Mouse (Mus musculus): ENCODE data around the gene Plekha5. TPM values are rescaled to one million over a fixed set of nuclear protein-coding genes. Genes with fewer than 3 reads are reported as not detected.

Gene Plekha5
- total RNA-seq, 1 experiment: 26.1 TPM

DNA sequence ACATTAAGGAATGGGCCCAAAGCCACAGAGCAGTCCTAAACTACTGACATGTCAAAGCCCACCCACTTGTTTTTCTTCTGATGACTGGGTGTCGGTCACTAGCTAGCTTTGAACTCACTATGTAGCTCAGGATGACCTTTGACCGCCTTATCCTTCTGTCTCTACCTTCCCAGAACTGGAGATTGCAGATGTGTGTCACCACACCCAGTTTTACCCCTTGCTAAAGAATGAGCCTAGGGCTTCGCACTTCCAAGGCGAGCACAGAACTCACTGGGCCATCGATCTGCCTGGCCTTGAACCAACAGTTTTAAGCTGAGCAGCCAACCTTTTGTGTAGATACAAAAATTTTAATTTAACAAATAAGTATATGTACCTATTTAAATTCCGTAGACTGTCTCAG, 184.8 kb downstream of the Plekha5 start:
- H3K4me3 ChIP-seq (ENCODE audit: insufficient read depth in 1 of 2, low read depth in 1 of 2, low read length in 2 of 2, poor library complexity in 1 of 2, severe bottlenecking in 1 of 2): no peak overlapping the region
- peak; percentile 70 for DNase-seq (ENCODE audit: low read depth, low spot score)
- peak overlapping the region; percentile 5; the same call in 1 of the 2 replicates for H3K27ac ChIP-seq (ENCODE audit: insufficient read depth, low read depth, low read length, poor library complexity, severe bottlenecking)
- peaks cover 22 to 40% of the 10 kb centered on the region in 2 experiments for H3K4me1 ChIP-seq (ENCODE audit: control insufficient read depth in 2 of 2, insufficient read depth in 2 of 2, low read length in 2 of 2, poor library complexity in 1 of 2)
- in situ Hi-C loops (cut with MboI; ENCODE audit: low sequenced_read_pairs in 2 of 2, unreplicated experiment in 2 of 2): no loop called here
- no peaks in the 10 kb centered on the region for H3K9me3 ChIP-seq (ENCODE audit: control insufficient read depth, insufficient read depth, low read depth, low read length)
- no peak for TF ChIP-seq HCFC1 (IDR thresholded peaks at IDR 0.05; ENCODE audit: borderline replicate concordance, insufficient read depth, low read length)
- no peak for TF ChIP-seq ZNF384 (IDR thresholded peaks at IDR 0.05; ENCODE audit: low read depth, low read length)
- TF ChIP-seq MAFK (IDR thresholded peaks at IDR 0.05; ENCODE audit: insufficient read depth, low read depth, low read length): no peak
- no peak for TF ChIP-seq ZC3H11A (IDR thresholded peaks at IDR 0.05; ENCODE audit: borderline replicate concordance, low read depth, low read length)
- TF ChIP-seq CHD2 (IDR thresholded peaks at IDR 0.05; ENCODE audit: low read depth, low read length): no peak
- H3K9ac ChIP-seq (ENCODE audit: insufficient read depth, low read depth, low read length, poor library complexity, severe bottlenecking): no peak overlapping the region
- H3K36me3 ChIP-seq (ENCODE audit: control insufficient read depth, insufficient read depth, low read length, poor library complexity, severe bottlenecking): no peaks in the 10 kb centered on the region

DNA sequence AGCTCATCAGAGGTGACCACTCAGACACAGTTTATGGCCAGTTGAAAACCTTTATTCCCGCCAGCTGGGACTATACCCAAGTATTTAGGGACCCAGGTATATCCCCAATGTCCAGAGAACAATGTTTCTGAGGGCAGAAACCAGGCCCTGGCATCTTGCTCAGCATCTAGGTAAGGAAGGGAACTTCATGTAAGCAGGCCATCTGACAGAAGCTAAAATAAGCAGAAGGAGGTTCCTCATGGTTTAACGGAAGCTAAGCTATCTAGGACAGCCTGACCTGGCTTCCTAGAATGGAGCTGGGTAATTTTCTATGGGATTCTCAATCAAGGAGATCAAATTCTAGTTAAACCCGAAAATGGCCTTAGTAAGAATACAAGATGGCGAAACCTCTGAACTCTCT, 185.7 kb downstream of the Plekha5 start:
- in situ Hi-C loops (cut with MboI; ENCODE audit: low sequenced_read_pairs in 2 of 2, unreplicated experiment in 2 of 2): no loop called here
- DNase-seq (ENCODE audit: low read depth, low spot score): no peak
- H3K9me3 ChIP-seq (ENCODE audit: control insufficient read depth, insufficient read depth, low read depth, low read length): no peaks in the 10 kb centered on the region
- no peak overlapping the region for H3K4me3 ChIP-seq (ENCODE audit: insufficient read depth in 1 of 2, low read depth in 1 of 2, low read length in 2 of 2, poor library complexity in 1 of 2, severe bottlenecking in 1 of 2)
- H3K27ac ChIP-seq (ENCODE audit: insufficient read depth, low read depth, low read length, poor library complexity, severe bottlenecking): no peak overlapping the region
- peaks cover 18 to 32% of the 10 kb centered on the region in 2 experiments for H3K4me1 ChIP-seq (ENCODE audit: control insufficient read depth in 2 of 2, insufficient read depth in 2 of 2, low read length in 2 of 2, poor library complexity in 1 of 2)
- TF ChIP-seq ZC3H11A (IDR thresholded peaks at IDR 0.05; ENCODE audit: borderline replicate concordance, low read depth, low read length): no peak
- TF ChIP-seq ZNF384 (IDR thresholded peaks at IDR 0.05; ENCODE audit: low read depth, low read length): no peak
- TF ChIP-seq MAFK (IDR thresholded peaks at IDR 0.05; ENCODE audit: insufficient read depth, low read depth, low read length): no peak
- no peak for TF ChIP-seq HCFC1 (IDR thresholded peaks at IDR 0.05; ENCODE audit: borderline replicate concordance, insufficient read depth, low read length)
- TF ChIP-seq CHD2 (IDR thresholded peaks at IDR 0.05; ENCODE audit: low read depth, low read length): no peak
- no peaks in the 10 kb centered on the region for H3K36me3 ChIP-seq (ENCODE audit: control insufficient read depth, insufficient read depth, low read length, poor library complexity, severe bottlenecking)
- no peak overlapping the region for H3K9ac ChIP-seq (ENCODE audit: insufficient read depth, low read depth, low read length, poor library complexity, severe bottlenecking)

GRCm38 (mm10) chr6:140610117-140610516, 186.3 kb downstream of the Plekha5 start:
- no peak for DNase-seq (ENCODE audit: low read depth, low spot score)

DNA sequence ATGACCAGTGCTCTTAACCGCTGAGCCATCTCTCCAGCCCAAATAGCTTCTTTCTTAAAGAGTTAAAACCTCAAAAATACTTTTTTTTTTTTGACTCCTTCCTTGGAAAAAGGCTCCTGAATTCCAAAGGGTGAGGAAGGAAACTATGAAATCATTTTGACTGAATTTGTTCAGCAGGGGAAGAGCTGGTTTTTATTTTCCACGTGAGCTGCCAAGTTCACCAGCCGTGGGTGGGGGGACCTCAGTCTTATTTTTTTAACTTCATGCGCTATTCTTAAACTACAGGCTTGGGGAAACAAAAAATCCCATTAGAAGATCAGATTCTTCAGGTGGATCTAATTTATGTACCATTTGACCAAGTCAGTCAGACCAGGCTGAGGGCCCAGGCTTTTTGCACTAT, 187.4 kb downstream of the Plekha5 start:
- Histone ChIP-seq H3K9ac (ENCODE audit: insufficient read depth, low read depth, low read length, poor library complexity, severe bottlenecking) (no peak overlapping the region), H3K9me3 (ENCODE audit: control insufficient read depth, insufficient read depth, low read depth, low read length) (no peaks in the 10 kb centered on the region), H3K4me1 (ENCODE audit: control insufficient read depth in 2 of 2, insufficient read depth in 2 of 2, low read length in 2 of 2, poor library complexity in 1 of 2) (peaks cover 12 to 28% of the 10 kb centered on the region in 2 experiments), H3K4me3 (ENCODE audit: insufficient read depth in 1 of 2, low read depth in 1 of 2, low read length in 2 of 2, poor library complexity in 1 of 2, severe bottlenecking in 1 of 2) (no peak overlapping the region), H3K36me3 (ENCODE audit: control insufficient read depth, insufficient read depth, low read length, poor library complexity, severe bottlenecking) (no peaks in the 10 kb centered on the region), H3K27ac (ENCODE audit: insufficient read depth, low read depth, low read length, poor library complexity, severe bottlenecking) (no peak overlapping the region)
- in situ Hi-C loops (cut with MboI; ENCODE audit: low sequenced_read_pairs in 2 of 2, unreplicated experiment in 2 of 2): no loop called here
- TF ChIP-seq ZC3H11A (IDR thresholded peaks at IDR 0.05; ENCODE audit: borderline replicate concordance, low read depth, low read length): no peak
- TF ChIP-seq MAFK (IDR thresholded peaks at IDR 0.05; ENCODE audit: insufficient read depth, low read depth, low read length): no peak
- TF ChIP-seq HCFC1 (IDR thresholded peaks at IDR 0.05; ENCODE audit: borderline replicate concordance, insufficient read depth, low read length): no peak
- no peak for TF ChIP-seq CHD2 (IDR thresholded peaks at IDR 0.05; ENCODE audit: low read depth, low read length)
- no peak for TF ChIP-seq ZNF384 (IDR thresholded peaks at IDR 0.05; ENCODE audit: low read depth, low read length)
- no peak for DNase-seq (ENCODE audit: low read depth, low spot score)

More at GRCm38 (mm10) chr6:140610117-140610516, 186.3 kb downstream of the Plekha5 start:
- Histone ChIP-seq H3K9ac (ENCODE audit: insufficient read depth, low read depth, low read length, poor library complexity, severe bottlenecking) (no peak overlapping the region), H3K9me3 (ENCODE audit: control insufficient read depth, insufficient read depth, low read depth, low read length) (no peaks in the 10 kb centered on the region), H3K27ac (ENCODE audit: insufficient read depth, low read depth, low read length, poor library complexity, severe bottlenecking) (no peak overlapping the region), H3K4me1 (ENCODE audit: control insufficient read depth in 2 of 2, insufficient read depth in 2 of 2, low read length in 2 of 2, poor library complexity in 1 of 2) (peaks cover 15 to 31% of the 10 kb centered on the region in 2 experiments), H3K4me3 (ENCODE audit: insufficient read depth in 1 of 2, low read depth in 1 of 2, low read length in 2 of 2, poor library complexity in 1 of 2, severe bottlenecking in 1 of 2) (no peak overlapping the region), H3K36me3 (ENCODE audit: control insufficient read depth, insufficient read depth, low read length, poor library complexity, severe bottlenecking) (no peaks in the 10 kb centered on the region)
- TF ChIP-seq ZC3H11A (IDR thresholded peaks at IDR 0.05; ENCODE audit: borderline replicate concordance, low read depth, low read length) (no peak), HCFC1 (IDR thresholded peaks at IDR 0.05; ENCODE audit: borderline replicate concordance, insufficient read depth, low read length) (no peak), ZNF384 (IDR thresholded peaks at IDR 0.05; ENCODE audit: low read depth, low read length) (no peak), CHD2 (IDR thresholded peaks at IDR 0.05; ENCODE audit: low read depth, low read length) (no peak), MAFK (IDR thresholded peaks at IDR 0.05; ENCODE audit: insufficient read depth, low read depth, low read length) (no peak)
- in situ Hi-C loops (cut with MboI; ENCODE audit: low sequenced_read_pairs in 2 of 2, unreplicated experiment in 2 of 2): no loop called here

Data from ES-E14 (cell line).